Mouse (Mus musculus): ENCODE data around the gene Tecr. TPM values are rescaled to one million over a fixed set of nuclear protein-coding genes. Genes with fewer than 3 reads are reported as not detected.

The Tecr gene
- 299 and 319 TPM in 2 replicates for polyA plus RNA-seq (2015; fragmentation: Nextera tagmentation; extraction: Ambion mirVana)

DNA sequence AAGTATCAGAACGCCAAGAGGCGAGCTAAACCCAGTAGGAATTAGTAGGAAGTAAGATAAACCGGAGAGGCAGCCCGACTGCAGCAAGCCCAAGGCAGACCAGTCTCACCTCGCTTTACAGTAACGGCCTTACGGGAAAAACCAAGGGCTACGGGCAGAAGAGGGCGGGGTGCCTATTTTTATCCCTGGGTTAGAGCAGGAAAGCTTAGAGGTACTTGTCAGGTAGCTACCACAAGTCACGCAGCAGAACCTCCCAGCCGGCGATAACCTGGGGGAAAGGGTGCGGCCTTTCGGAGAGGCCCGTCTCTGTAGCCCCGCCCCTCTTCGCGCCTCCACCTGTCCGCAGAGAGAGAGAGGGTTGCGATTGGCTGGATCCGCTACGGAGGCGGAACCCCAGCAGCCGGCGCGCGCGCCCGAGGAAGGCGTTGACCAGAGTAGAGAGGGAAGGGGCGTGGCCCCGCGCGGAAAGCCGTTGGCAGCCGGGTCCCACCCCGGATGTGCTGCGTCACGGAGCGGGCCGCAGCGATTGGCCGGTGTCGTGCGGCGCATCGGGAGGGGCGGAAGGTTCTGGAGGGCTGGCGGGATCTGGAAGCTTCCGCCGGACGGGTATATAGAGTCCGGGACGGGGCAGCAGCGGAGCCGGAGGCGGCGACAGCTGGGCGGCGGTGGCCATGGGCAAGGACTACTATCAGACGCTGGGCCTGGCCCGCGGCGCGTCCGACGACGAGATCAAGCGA, at the start of gene Tecr, which contains the start of gene Dnajb1:
Tecr (minus strand) TSS at position 311 of the 737 bp plus-strand sequence.
Dnajb1 (plus strand) TSS at position 533 of the 737 bp plus-strand sequence.

GRCm38 (mm10) chr8:83652030-83652743, 44.4 kb upstream of the Tecr start, which contains the start of gene Gipc1:
TSS of gene Gipc1 (plus strand) at chr8:83652677.

DNA sequence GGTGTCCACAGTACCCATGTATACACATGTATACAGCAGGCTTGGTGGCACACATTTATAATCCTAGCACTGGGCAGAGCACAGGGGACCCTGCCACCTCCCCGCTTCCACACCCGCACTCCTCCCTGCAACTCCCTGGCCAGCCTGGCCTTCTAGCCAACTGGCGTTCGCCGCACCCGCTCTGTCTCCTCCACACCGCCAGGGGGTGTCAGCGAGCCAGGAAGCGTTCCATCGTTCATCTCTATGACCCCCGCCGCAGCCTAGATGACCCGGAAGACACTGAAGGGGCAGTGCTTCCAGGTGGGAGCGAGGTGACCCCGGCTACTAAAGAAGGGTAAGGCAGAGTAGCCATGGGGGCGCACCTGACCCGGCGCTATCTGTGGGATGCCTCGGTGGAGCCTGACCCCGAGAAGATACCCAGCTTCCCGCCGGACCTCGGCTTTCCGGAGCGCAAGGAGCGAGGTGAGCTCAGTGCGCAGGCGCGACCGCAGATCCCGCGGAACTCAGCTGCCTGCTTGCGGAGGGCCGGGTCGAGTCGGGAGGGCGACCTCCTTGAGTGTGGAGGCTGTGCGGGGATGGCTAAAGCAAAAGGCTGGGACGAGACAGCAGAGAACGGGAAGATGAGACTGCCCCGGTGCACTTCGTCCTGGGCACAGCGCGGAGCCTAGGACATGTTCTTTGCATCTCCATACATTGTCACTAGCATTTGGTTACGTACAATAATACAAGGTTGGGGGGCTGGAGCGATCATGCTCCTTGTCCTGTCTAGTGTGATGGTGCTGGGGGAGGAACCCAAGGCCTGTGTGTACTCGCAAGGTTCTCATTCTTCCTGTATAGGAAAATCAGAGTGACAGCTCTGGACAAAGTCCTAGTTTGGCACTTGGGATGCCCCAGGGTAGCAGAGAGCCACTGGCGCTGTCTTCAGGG, 41.0 kb downstream of the Tecr start, which contains the start of gene Ndufb7:
Ndufb7 (plus strand) TSS at position 203 of the 927 bp plus-strand sequence.

DNA sequence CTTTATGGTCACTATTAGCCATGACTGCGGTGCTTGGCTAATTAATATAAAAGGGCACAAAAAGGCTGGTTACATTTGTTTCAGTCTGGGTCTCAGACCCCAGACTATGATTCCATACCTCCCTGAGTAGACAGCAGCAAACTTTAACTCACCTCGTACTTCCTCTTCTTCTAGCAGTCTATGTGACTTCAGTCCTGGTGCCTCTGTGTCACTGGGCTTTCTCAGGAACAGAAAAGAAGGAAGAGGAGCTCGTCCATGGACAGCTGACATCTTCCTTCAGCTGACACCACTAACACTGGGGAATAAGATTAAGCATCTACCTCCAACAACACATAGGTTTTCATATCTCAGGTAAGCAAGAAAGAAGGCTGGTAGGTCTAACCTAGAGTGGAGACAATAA, 72.0 kb downstream of the Tecr start, which contains the start of gene Olfr370:
Olfr370 (plus strand) TSS at position 45 of the 400 bp plus-strand sequence.

Other genes with a start within 250 kb of the Tecr start
- gene Clgn, start 218.1 kb downstream of the Tecr start, polyA plus RNA-seq (2015; fragmentation: Nextera tagmentation; extraction: Ambion mirVana): not detected in 2 replicates
- 57.3 and 74.5 TPM in 2 replicates for gene Scoc, start 149.6 kb downstream of the Tecr start, polyA plus RNA-seq (2015; fragmentation: Nextera tagmentation; extraction: Ambion mirVana)
- not detected in 2 replicates for gene Olfr370, start 72.2 kb downstream of the Tecr start, polyA plus RNA-seq (2015; fragmentation: Nextera tagmentation; extraction: Ambion mirVana)
- gene Ndufb7, start 41.3 kb downstream of the Tecr start, polyA plus RNA-seq (2015; fragmentation: Nextera tagmentation; extraction: Ambion mirVana): 311 and 318 TPM in 2 replicates
- 34.3 and 39.1 TPM in 2 replicates for gene Dnajb1, start 222 bp upstream of the Tecr start, polyA plus RNA-seq (2015; fragmentation: Nextera tagmentation; extraction: Ambion mirVana)
- 164 and 171 TPM in 2 replicates for gene Gipc1, start 44.7 kb upstream of the Tecr start, polyA plus RNA-seq (2015; fragmentation: Nextera tagmentation; extraction: Ambion mirVana)
- 1.9 TPM in 2 replicates for gene Ptger1, start 58.7 kb upstream of the Tecr start, polyA plus RNA-seq (2015; fragmentation: Nextera tagmentation; extraction: Ambion mirVana)
- gene Pkn1, start 91.2 kb upstream of the Tecr start, polyA plus RNA-seq (2015; fragmentation: Nextera tagmentation; extraction: Ambion mirVana): 18.8 and 19.6 TPM in 2 replicates
- 56.0 and 64.2 TPM in 2 replicates for gene Ddx39, start 107.2 kb upstream of the Tecr start, polyA plus RNA-seq (2015; fragmentation: Nextera tagmentation; extraction: Ambion mirVana)
- gene Adgre5, start 133.4 kb upstream of the Tecr start, polyA plus RNA-seq (2015; fragmentation: Nextera tagmentation; extraction: Ambion mirVana): 63.6 and 72.3 TPM in 2 replicates

Measured in urinary bladder, postnatal 0 days (tissue).